Mouse (Mus musculus): ENCODE data around the gene Adcy7. TPM values are rescaled to one million over a fixed set of nuclear protein-coding genes. Genes with fewer than 3 reads are reported as not detected.

Gene Adcy7
- polyA plus RNA-seq, 1 experiment from 2014 or later: 2.1 TPM

- Histone ChIP-seq H3K4me1 (ENCODE audit: control insufficient read depth, insufficient read depth, low read length) (no peaks in the 10 kb centered on the region; the same call in 1 of the 2 replicates), H3K9me3 (ENCODE audit: control insufficient read depth, low read length) (no peaks in the 10 kb centered on the region), H3K4me3 (ENCODE audit: low read depth, low read length) (no peak overlapping the region), H3K36me3 (ENCODE audit: control insufficient read depth, insufficient read depth, low read length) (no peaks in the 10 kb centered on the region), H3K4me2 (no peak overlapping the region), H3K9ac (ENCODE audit: low read length) (no peak overlapping the region), H3K27me3 (ENCODE audit: control insufficient read depth, insufficient read depth, low read length) (peaks cover 2% of the 10 kb centered on the region; the same call in 1 of the 2 replicates), H3K27ac (ENCODE audit: low read depth, low read length) (no peak overlapping the region)
- no peak for ATAC-seq (ENCODE audit: low FRiP score)
- 93% methylated on average over 14 of the region's 14 CpGs for WGBS
- DNase-seq (ENCODE audit: low spot score, missing footprints): no peak
These were observed 5.3 kb upstream of the Adcy7 start for GRCm38 (mm10) chr8:88266801-88267403.

- Histone ChIP-seq H3K9me3 (ENCODE audit: control insufficient read depth, low read length) (no peaks in the 10 kb centered on the region), H3K4me3 (ENCODE audit: low read depth, low read length) (no peak overlapping the region), H3K4me1 (ENCODE audit: control insufficient read depth, insufficient read depth, low read length) (peaks cover 11% of the 10 kb centered on the region), H3K27ac (ENCODE audit: low read depth, low read length) (no peak overlapping the region), H3K36me3 (ENCODE audit: control insufficient read depth, insufficient read depth, low read length) (no peaks in the 10 kb centered on the region), H3K27me3 (ENCODE audit: control insufficient read depth, insufficient read depth, low read length) (peaks cover 15% of the 10 kb centered on the region), H3K4me2 (no peak overlapping the region), H3K9ac (ENCODE audit: low read length) (no peak overlapping the region)
- ATAC-seq (ENCODE audit: low FRiP score) (0 out of 2 replicates have a peak, but pooled peaks have one; percentile 27), DNase-seq (ENCODE audit: low spot score, missing footprints) (no peak)
- WGBS: 68% methylated on average over 7 of the region's 7 CpGs
These were observed 2.9 kb upstream of the Adcy7 start for GRCm38 (mm10) chr8:88269107-88269875.

- Histone ChIP-seq H3K27me3 (ENCODE audit: control insufficient read depth, insufficient read depth, low read length) (peaks cover 15% of the 10 kb centered on the region), H3K9me3 (ENCODE audit: control insufficient read depth, low read length) (no peaks in the 10 kb centered on the region), H3K4me1 (ENCODE audit: control insufficient read depth, insufficient read depth, low read length) (peaks cover 11% of the 10 kb centered on the region), H3K9ac (ENCODE audit: low read length) (no peak overlapping the region), H3K27ac (ENCODE audit: low read depth, low read length) (no peak overlapping the region), H3K36me3 (ENCODE audit: control insufficient read depth, insufficient read depth, low read length) (no peaks in the 10 kb centered on the region), H3K4me3 (ENCODE audit: low read depth, low read length) (no peak overlapping the region), H3K4me2 (no peak overlapping the region)
- WGBS: 74% methylated on average over 3 of the region's 3 CpGs
- no peak for DNase-seq (ENCODE audit: low spot score, missing footprints)
- no peak for ATAC-seq (ENCODE audit: low FRiP score)
These were observed 2.1 kb upstream of the Adcy7 start for GRCm38 (mm10) chr8:88270086-88270485.

- peak overlapping the region; percentile 67 for H3K9ac ChIP-seq (ENCODE audit: low read length)
- H3K36me3 ChIP-seq (ENCODE audit: control insufficient read depth, insufficient read depth, low read length): no peaks in the 10 kb centered on the region
- peak overlapping the region; percentile 91 for H3K4me2 ChIP-seq
- no peaks in the 10 kb centered on the region for H3K9me3 ChIP-seq (ENCODE audit: control insufficient read depth, low read length)
- peaks cover 15% of the 10 kb centered on the region for H3K27me3 ChIP-seq (ENCODE audit: control insufficient read depth, insufficient read depth, low read length)
- no peak for ATAC-seq (ENCODE audit: low FRiP score)
- H3K4me1 ChIP-seq (ENCODE audit: control insufficient read depth, insufficient read depth, low read length): peaks cover 11% of the 10 kb centered on the region
- no peak overlapping the region for H3K4me3 ChIP-seq (ENCODE audit: low read depth, low read length)
- DNase-seq (ENCODE audit: low spot score, missing footprints): no peak
- 70% methylated on average over 7 of the region's 7 CpGs for WGBS
- no peak overlapping the region for H3K27ac ChIP-seq (ENCODE audit: low read depth, low read length)
These were observed 838 bp downstream of the Adcy7 start for GRCm38 (mm10) chr8:88273051-88273430.

- Histone ChIP-seq H3K4me1 (ENCODE audit: control insufficient read depth, insufficient read depth, low read length) (peaks cover 11% of the 10 kb centered on the region), H3K36me3 (ENCODE audit: control insufficient read depth, insufficient read depth, low read length) (no peaks in the 10 kb centered on the region), H3K4me3 (ENCODE audit: low read depth, low read length) (no peak overlapping the region), H3K4me2 (no peak overlapping the region), H3K9me3 (ENCODE audit: control insufficient read depth, low read length) (no peaks in the 10 kb centered on the region), H3K27me3 (ENCODE audit: control insufficient read depth, insufficient read depth, low read length) (peaks cover 15% of the 10 kb centered on the region), H3K9ac (ENCODE audit: low read length) (no peak overlapping the region), H3K27ac (ENCODE audit: low read depth, low read length) (no peak overlapping the region)
- ATAC-seq (ENCODE audit: low FRiP score) (no peak), DNase-seq (ENCODE audit: low spot score, missing footprints) (no peak)
- WGBS: 85% methylated on average over 5 of the region's 5 CpGs
These were observed 1.9 kb downstream of the Adcy7 start for GRCm38 (mm10) chr8:88274090-88274489.

- H3K4me1 ChIP-seq (ENCODE audit: control insufficient read depth, insufficient read depth, low read length): no peaks in the 10 kb centered on the region
- DNase-seq (ENCODE audit: low spot score, missing footprints) (no peak), ATAC-seq (ENCODE audit: low FRiP score) (no peak)
- H3K27me3 ChIP-seq (ENCODE audit: control insufficient read depth, insufficient read depth, low read length): no peaks in the 10 kb centered on the region
- H3K4me2 ChIP-seq: no peak overlapping the region
- H3K9me3 ChIP-seq (ENCODE audit: control insufficient read depth, low read length): no peaks in the 10 kb centered on the region
- no peaks in the 10 kb centered on the region for H3K36me3 ChIP-seq (ENCODE audit: control insufficient read depth, insufficient read depth, low read length)
- H3K4me3 ChIP-seq (ENCODE audit: low read depth, low read length): no peak overlapping the region
- H3K9ac ChIP-seq (ENCODE audit: low read length): no peak overlapping the region
- no peak overlapping the region for H3K27ac ChIP-seq (ENCODE audit: low read depth, low read length)
- 66% methylated on average over 5 of the region's 5 CpGs for WGBS
These were observed 7.0 kb downstream of the Adcy7 start for GRCm38 (mm10) chr8:88279220-88279619.

GRCm38 (mm10) chr8:88279670-88280069 lies 7.5 kb downstream of the Adcy7 start:
- H3K4me1 ChIP-seq (ENCODE audit: control insufficient read depth, insufficient read depth, low read length): no peaks in the 10 kb centered on the region
- H3K4me2 ChIP-seq: no peak overlapping the region
- H3K36me3 ChIP-seq (ENCODE audit: control insufficient read depth, insufficient read depth, low read length): no peaks in the 10 kb centered on the region
- H3K27me3 ChIP-seq (ENCODE audit: control insufficient read depth, insufficient read depth, low read length): no peaks in the 10 kb centered on the region
- 83% methylated on average over 6 of the region's 6 CpGs for WGBS
- no peak for DNase-seq (ENCODE audit: low spot score, missing footprints)
- no peak overlapping the region for H3K27ac ChIP-seq (ENCODE audit: low read depth, low read length)
- H3K9me3 ChIP-seq (ENCODE audit: control insufficient read depth, low read length): no peaks in the 10 kb centered on the region
- ATAC-seq (ENCODE audit: low FRiP score): no peak
- H3K9ac ChIP-seq (ENCODE audit: low read length): no peak overlapping the region
- H3K4me3 ChIP-seq (ENCODE audit: low read depth, low read length): no peak overlapping the region

- H3K9ac ChIP-seq (ENCODE audit: low read length): no peak overlapping the region
- H3K4me3 ChIP-seq (ENCODE audit: low read depth, low read length): no peak overlapping the region
- no peak overlapping the region for H3K4me2 ChIP-seq
- DNase-seq (ENCODE audit: low spot score, missing footprints): no peak
- no peaks in the 10 kb centered on the region for H3K4me1 ChIP-seq (ENCODE audit: control insufficient read depth, insufficient read depth, low read length)
- no peak overlapping the region for H3K27ac ChIP-seq (ENCODE audit: low read depth, low read length)
- no peaks in the 10 kb centered on the region for H3K9me3 ChIP-seq (ENCODE audit: control insufficient read depth, low read length)
- ATAC-seq (ENCODE audit: low FRiP score): no peak
- no peaks in the 10 kb centered on the region for H3K27me3 ChIP-seq (ENCODE audit: control insufficient read depth, insufficient read depth, low read length)
- WGBS: 87% methylated on average over 7 of the region's 7 CpGs
- H3K36me3 ChIP-seq (ENCODE audit: control insufficient read depth, insufficient read depth, low read length): no peaks in the 10 kb centered on the region
These were observed 8.7 kb downstream of the Adcy7 start for GRCm38 (mm10) chr8:88280904-88281303.

- DNase-seq (ENCODE audit: low spot score, missing footprints) (no peak), ATAC-seq (ENCODE audit: low FRiP score) (no peak)
- no peak overlapping the region for H3K9ac ChIP-seq (ENCODE audit: low read length)
- no peaks in the 10 kb centered on the region for H3K27me3 ChIP-seq (ENCODE audit: control insufficient read depth, insufficient read depth, low read length)
- 59% methylated on average over 8 of the region's 8 CpGs for WGBS
- no peaks in the 10 kb centered on the region for H3K36me3 ChIP-seq (ENCODE audit: control insufficient read depth, insufficient read depth, low read length)
- no peak overlapping the region for H3K27ac ChIP-seq (ENCODE audit: low read depth, low read length)
- no peak overlapping the region for H3K4me2 ChIP-seq
- no peak overlapping the region for H3K4me3 ChIP-seq (ENCODE audit: low read depth, low read length)
- H3K9me3 ChIP-seq (ENCODE audit: control insufficient read depth, low read length): no peaks in the 10 kb centered on the region
- no peaks in the 10 kb centered on the region for H3K4me1 ChIP-seq (ENCODE audit: control insufficient read depth, insufficient read depth, low read length)
These were observed 10.5 kb downstream of the Adcy7 start for GRCm38 (mm10) chr8:88282684-88283083.
